Mouse (Mus musculus) 3134 (cell line): ENCODE measurements around the gene Pgm5.
"Not testable (repeated sequence)": the region's sequence is repeated elsewhere in the genome, so short reads cannot be mapped to it uniquely, and the experiment has no call there.

Source experiments
- DNase-seq: peaks from one replicate; pipeline ENCODE4 v3.0.0-alpha.2; 2011; ENCODE audit warnings: low spot score; ENCODE audit not compliant: insufficient read length; ENCODE audit errors: extremely low read depth

Pgm5 gene

DNA sequence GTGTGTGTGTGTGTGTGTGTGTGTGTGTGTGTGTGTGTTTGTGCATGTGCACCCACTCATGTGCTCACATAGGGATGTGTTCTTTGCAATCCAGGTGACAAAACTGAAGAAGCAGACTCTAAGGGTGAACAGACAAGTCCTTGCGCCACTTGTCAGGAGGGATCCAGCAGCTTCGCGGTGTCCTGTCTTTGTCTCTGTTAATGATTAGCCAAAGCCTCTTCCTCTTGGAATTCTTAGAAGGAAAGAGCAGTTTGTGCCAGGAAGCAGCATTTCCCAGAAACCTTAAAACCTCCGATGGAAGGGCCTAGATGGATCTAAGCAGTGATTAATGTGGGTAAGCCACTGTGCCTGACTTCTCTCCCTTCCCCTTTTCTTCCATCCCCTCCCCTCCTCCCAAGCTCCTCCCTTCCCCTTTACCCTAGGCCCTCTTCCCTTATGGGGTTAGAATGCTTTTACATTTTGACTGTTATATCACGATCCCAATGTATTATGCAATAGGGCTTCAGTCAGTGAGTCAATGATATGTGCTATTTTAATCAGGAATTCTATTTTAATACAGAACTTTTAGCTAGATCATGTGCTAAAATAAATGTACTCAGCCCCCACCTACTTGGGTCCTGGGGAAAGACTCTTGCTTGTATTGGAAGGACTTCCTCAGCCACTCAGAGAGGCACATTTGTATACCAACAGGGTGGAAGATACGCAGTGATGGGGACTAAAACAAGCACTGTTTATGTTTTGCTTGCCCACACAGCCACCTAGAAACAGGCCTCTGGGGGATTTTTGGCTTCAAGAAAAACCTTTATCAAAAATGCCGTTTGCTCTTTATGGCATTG lies 154.4 kb downstream of the Pgm5 start:
- DNase-seq, result no peak

DNA sequence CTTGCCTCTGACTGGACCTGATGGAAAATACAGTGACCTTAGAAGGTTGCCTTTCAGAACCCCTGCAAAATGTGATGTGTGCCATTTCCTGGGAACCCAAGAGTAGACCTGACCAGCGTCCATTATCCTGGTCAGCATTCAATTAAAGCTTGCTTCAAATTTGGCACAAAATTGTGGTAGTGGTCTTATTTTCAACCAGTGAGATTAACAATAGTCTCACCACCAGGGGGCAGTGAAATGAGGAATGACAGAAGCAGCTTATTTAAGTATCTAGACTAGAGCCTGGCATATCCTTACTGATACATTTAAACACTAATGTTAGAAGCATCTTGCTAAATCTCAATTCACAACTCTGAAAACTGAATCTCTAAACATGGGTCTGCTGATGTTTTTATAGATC lies 156.3 kb downstream of the Pgm5 start:
- DNase-seq, result no peak

DNA sequence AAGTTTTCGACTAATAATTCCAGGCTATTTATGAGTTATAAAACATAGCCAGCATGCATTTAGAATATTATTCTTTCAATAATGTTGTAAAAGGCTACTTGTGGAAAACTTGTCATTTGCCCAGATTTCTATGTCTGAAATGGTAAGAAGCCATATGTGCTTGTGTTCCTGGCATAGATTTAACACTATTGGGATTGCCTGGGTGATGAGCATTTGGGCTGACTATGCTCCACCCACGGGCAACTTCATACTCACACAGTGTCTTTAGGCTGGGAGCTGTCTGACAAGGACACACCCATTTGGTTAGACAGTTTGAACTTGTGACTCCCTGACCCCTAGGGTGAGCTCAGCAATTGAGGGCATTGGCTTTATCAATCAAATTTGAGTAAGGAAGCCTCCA lies 157.3 kb downstream of the Pgm5 start:
- no peak for DNase-seq

DNA sequence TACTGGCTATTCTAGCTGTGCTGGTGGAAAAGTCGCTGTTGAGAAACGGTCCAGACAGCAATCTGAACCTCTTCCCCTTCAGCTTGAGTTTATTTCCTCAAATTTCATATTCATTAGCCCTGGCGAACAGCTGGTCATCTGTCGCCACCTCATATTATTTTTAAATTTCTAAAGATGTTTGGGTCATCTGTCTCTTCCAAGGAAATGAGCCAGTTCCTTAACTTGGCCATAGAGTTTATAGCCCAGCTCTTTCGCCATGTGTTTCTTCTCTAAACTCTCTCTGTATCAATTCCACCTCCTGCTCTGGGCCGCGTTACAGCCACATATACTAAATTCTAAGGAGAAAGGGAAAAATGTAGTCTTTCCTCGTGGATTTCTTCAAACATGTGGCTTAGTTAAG lies 158.0 kb downstream of the Pgm5 start:
- DNase-seq, result no peak

DNA sequence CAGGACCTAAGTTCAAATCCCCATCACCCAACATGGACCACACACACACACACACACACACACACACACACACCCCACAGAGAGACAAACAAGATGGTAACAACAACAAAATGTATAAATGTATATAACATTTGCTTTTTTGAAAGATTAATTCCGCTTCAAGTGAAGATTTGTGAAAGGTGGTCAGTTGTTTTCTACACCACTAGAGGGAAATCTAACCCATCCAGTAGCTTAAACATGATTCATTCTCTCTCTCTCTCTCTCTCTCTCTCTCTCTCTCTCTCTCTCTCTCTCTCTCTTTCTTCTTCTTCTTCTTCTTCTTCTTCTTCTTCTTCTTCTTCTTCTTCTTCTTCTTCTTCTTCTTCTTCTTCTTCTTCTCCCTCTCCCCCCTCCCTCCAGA lies 158.5 kb downstream of the Pgm5 start:
- not testable (repeated sequence) for DNase-seq

DNA sequence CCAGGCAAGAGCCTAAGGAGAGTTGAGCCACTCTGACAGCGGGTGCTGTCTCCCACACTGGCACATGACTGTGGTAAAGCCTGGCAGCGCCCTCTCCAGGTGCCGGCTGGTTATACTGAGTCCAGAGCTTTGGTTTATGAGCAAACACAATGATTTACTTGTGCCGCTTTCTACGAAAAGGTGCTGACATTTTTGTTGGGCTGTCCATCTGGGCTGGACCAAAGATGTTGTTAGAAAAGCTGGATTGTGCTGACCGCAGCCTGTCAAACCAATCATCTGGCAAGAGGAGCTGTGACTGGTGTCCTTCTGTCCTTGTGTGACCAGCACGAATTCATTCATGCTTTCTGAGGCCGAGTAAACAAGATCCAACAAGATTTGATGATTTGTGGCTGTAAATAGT lies 159.9 kb downstream of the Pgm5 start:
- no peak for DNase-seq

DNA sequence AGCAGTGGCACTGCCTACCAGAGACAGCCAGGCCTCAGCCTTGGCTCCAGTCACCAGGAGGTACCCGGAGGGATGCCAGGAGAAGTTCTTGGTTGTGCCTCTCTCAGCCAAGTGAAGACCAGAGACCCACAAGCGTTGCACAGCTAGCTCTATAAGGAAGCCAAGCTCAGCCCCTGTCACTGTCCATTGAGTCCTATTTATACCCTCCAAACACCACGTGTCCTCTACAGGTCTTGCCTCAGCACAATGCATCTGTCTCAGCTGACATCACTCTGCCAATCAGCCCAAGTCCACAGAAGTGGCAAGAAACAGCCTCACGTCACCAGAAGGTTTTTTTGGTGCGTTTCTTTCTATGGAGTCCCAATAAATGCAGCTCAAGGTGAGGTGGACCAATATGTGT lies 161.0 kb downstream of the Pgm5 start:
- DNase-seq, result no peak

DNA sequence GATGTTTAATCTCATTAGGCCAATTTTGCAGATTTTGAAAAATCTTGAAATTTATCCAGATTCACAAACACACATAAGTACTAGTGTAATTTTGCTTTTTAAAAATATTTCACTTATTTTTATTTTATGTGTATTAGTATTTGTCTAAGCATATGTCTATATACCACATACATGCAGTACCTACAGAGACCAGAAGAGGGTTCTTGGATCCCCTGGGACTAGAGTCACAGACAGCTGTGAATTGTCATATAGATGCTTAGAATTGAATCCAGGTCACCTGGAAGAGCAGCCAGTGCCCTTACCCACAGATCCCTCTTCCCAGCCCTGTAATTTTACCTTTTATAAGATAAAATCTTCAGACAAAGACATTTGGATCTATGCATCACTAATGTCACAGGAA lies 161.7 kb downstream of the Pgm5 start:
- DNase-seq, result no peak

DNA sequence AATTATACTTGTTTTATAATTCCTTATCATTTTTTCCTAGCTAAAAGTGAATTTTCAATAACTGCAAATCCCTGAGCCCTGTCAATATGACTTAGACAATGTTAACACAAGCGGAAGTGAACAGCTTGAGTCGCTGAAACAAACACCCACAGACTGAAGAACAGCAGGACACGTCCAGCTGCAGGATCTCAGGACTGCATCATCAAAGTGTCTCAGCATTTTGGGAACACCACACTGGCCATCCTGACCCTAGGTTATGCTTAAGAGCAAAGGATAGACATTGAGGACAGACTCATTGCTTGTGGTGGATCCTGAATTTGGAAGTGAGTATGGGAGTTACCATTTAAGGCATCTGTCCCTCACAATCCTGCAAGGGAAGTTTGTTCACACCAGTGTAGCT lies 162.5 kb downstream of the Pgm5 start:
- no peak for DNase-seq

DNA sequence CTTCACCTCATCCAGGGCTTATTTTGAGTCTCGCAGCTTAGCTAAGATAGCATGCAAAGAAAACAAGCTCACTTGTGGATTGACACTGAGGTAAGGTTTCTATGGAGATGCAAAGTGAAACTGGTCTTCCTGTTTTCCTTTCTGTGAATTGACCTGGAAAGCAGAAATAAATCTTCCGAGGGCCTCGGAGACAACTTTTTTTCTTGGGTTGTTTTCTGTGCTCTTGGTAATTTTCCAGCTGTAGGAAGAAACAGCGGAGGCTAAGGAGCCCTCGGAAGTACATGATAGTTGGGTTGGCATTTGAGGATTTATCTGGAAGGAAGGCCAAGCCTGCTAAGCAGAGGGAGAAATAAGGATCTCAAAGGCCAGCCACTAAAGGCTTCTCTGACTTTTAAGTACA lies 163.0 kb downstream of the Pgm5 start:
- DNase-seq, result no peak

DNA sequence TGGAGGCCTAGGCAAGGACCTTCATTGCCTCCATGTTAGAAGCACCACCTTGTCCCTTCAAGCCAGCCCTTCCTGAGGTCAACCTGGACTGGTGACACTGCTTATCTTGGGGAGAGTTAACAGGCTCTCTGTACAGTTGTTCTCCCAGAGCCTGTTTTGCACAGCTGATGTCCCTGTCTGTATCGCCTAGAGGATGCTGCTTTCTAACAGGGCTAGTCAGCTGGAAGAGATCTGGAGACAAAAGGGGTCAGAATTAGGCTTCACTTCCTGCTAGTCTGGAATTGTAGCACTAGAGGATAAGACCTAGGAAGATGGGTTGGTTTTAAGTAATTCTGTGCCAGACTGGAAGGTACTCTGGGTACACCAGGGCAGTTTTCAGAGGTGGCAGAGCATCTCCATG lies 163.7 kb downstream of the Pgm5 start:
- DNase-seq, result no peak

DNA sequence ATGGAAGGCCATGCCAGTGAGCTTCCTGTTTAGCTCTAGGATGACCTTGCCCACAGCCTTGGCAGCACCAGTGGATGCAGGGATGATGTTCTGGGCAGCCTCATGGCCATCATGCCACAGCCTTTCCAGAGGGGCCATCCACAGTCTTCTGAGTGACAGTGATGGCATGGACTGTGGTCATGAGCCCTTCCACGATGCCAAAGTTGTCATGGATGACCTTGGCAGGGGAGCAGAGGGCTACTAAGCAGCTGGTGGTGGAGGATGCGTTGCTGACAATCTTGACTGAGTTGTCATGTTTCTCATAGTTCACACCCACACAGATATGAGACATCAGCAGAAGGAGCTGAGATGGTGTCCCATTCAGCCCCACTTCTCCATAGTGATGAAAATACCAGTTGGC lies 169.0 kb downstream of the Pgm5 start:
- no peak for DNase-seq

DNA sequence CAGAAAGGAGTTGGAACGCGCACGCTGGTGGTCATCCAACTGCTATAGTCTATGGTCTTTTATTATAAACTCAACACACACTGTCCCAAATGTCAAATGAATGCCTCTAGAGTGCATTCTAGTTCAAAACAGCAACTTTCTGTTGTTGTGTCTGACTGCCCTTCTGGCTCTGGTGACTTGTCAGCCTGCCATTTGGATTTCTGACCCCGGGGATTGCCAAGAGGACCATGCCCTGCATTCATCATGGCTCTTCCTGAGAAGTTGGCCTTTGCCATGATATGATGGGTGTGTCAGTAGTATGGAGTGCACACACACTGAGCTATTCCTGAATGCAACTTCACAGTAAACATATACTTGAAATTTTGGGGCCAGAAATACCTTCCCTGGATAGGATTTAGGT lies 172.1 kb downstream of the Pgm5 start:
- no peak for DNase-seq

DNA sequence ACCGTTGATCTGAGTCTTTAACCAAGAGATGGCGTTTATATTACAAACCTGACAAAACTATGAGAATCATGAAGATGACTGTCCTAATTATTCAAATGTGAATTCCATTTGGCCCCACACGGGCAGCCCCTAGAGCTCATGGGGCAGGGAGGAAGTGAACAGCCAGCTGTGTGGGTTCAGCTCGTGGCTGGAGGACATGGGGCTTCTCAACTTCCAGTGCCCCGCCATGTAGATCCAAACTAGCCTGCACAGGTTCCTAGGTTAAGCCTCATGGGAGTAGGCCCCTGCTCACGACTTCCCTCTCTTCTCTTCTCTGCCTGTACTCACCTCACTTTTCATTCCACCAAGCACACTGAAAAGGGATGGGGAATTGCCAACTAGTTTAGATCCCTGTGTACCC lies 173.3 kb downstream of the Pgm5 start:
- DNase-seq, result no peak

DNA sequence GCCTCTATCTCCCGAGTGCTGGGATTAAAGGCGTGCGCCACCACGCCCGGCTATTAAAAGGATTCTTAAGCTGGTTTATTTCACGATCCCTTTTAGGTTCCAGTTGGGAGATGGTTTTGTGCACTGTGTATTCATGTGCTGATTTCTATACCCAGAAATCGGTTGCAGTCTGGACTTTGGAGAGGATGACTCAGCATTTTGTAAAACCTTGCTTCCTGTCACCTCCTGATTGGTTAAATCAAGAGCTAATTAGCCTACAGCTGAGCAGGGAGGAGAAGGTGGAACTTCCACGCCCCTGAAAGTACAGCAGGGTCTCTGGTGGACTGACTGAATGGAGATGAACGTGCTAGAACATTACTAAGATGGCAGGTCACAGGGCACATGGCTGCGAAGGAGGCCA lies 175.2 kb downstream of the Pgm5 start:
- DNase-seq, result no peak

DNA sequence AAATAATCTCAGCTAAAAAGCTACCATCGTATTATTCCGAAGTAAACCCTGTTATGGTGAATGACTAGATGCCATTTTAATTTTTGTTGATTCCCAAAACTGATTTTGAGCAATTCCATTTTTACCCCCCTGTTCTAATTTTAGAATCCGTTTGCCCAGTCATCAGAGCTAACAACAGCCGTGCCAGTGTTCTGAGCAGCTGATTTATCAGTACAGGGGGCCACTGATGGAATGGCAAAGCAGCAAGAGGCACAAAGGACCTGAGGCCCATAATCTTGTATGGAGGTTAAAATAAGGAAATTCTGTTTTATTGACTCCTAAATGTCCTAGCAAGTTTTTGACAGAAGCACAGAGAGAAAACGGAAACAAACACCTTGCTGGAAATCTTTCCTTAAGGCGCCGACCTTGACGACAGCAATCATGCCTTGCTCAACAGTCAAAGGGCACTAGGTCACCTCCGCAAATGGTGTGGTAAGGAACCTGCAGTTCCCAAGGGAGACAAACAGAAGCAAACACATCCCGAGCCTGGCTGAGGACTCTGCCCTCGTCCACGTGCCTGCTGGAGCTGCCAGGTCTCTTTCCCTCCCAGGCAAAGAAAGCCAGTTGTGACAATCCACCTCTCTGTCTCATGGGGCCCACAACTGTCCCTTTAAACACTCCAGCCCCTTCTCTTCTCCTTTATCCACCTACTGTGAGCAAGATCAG lies 178.5 kb downstream of the Pgm5 start:
- no peak for DNase-seq

DNA sequence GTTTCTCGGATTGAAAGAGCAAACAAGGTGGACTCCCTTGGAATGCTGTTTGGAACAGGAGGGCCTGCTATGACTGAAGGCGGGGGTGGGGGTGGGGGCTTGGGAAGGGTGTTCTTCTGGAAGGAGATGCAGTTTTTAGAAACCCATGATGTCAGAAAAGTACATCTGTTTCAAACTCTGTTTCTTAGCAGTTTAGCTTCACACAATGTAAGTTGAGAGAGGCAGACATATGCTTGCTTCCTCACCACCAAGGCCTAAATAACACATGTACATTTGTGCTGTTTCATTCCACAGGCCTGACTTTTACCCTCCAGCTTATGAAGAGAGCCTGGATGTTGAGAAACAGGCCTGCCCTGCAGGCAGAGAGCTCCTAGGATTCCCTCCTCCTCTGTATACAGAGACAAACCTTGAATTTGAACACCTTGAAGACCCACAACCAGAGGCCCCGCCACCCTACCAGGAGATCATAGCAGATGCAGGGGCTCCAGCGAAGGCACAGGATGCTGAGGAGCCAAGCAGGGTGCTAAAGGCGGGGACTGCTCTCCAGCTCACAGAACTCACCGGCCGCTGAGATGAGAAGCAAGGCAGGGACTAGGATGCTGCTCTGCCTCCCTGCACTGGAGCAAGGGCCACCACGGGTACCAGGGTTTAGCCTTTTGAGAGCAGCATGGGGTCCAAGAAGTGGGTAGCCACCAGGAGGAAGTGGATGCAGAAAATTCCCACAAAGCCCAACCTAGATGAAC lies 184.2 kb downstream of the Pgm5 start:
- no peak for DNase-seq

DNA sequence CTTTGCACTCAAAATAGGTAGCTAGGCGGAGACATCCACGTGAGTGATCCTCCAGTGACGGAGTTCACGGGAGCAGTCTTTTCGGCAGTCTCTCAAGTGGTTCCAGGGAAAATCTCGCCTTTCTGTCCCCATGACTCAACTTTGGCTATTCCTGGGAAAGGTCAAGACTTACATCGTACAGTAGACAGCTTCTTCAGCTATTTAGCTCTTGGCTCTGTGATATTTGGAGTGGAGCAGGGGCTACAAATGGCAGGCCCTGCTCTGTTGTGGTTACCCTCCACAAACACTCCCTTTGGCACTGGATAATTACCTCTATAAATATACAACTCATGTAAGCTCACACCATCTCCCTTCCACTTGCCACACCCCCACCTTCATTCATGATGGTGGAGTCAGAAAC lies 185.2 kb downstream of the Pgm5 start:
- no peak for DNase-seq

DNA sequence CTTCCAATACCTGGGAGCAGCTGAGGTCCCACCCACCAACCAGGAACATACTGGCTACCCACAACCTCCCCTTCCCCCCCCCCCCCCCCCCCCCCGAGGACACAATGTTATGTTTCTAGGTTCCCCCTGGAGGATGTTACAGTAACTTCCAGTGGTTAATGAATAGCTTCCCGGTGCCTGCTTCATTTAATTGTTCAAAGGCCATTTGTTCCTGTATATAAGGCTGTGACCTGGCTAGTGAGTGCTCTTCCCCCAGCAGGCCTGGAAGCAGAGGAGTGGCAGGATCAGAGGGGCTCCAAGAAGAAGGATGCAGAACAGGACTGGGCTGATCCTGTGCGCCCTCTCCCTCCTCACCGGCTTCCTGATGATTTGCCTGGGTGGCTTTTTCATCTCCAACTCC lies 187.9 kb downstream of the Pgm5 start, which contains the start of gene Tmem252:
Tmem252 (plus strand) TSS at position 247 of the 400 bp plus-strand sequence.
- no peak for DNase-seq

DNA sequence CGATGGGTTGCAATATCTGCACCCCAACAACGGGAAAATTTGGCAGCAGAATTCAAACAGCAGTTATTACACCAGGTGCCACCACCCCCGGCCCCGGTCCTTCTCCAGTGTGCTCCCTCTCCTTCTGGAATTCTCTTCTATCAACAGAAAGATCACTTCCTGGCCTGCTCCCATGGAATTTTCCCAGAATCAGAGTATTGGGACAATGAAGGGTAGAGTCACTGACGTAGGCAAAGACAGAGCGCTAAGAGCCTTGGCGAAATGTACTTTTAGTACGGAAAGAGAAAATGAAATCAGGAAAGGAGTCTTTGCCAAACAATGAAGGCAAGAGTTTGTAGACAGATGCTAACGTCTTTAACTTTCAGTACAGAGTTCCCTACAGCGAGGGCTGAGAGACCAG lies 188.3 kb downstream of the Pgm5 start:
- DNase-seq, result no peak

DNA sequence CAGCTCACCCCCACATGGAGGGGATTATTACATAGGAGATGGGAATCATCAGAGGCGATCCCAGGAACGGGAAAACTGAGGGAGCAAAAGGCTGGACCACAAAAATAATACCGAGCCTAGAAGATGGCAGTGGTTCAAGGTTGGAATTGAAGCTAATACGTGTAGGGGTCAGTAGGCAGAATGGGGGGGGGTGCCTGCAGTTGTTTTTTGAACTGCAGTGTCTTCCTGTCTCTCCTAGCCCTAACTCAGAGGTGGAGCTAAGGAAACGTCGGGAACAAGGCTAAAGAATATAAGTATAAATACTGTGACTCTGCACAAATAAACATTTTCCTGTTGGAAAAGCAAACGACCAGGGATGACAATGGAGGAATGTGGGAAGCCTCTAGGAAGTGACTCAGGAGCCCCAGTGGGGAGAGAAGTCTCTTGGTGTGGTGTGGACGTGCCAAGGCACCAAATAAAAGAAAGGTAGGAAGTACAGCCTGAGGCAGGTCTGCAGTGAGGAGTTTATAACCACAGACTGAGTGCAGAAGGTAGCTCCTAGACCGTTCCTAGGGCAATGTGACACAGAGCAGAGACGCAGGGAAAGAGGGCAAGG lies 189.2 kb downstream of the Pgm5 start:
- DNase-seq, result no peak
